Mouse (Mus musculus) testis, adult 2 months (tissue): ENCODE measurements around the gene Urb1. TPM values are rescaled to one million over a fixed set of nuclear protein-coding genes. Genes with fewer than 3 reads are reported as not detected.

Experiments used
- H3K27ac ChIP-seq: fragments of 200-500 bp; 2 replicates; pipeline ENCODE4 v1.5.1; 2012; ENCODE audit warnings: low read depth, low read length; ENCODE audit not compliant: control insufficient read depth, insufficient read depth
- H3K27me3 ChIP-seq: fragments of 200-500 bp; 2 replicates; pipeline ENCODE4 v1.6.1; 2012; ENCODE audit warnings: mild to moderate bottlenecking, low read length, moderate library complexity; ENCODE audit not compliant: control insufficient read depth, insufficient read depth
- H3K36me3 ChIP-seq: fragments of 200-500 bp; 2 replicates; pipeline ENCODE4 v1.6.1; 2012; ENCODE audit warnings: mild to moderate bottlenecking, low read length; ENCODE audit not compliant: control insufficient read depth, insufficient read depth
- H3K4me1 ChIP-seq: fragments of 200-500 bp; 2 replicates; pipeline ENCODE4 v1.6.1; 2012; ENCODE audit warnings: low read length; ENCODE audit not compliant: control insufficient read depth, insufficient read depth
- H3K4me3 ChIP-seq: fragments of 200-500 bp; 2 replicates; pipeline ENCODE4 v1.5.1; 2012; ENCODE audit warnings: low read depth, mild to moderate bottlenecking, low read length, moderate library complexity, mixed read lengths; ENCODE audit not compliant: control insufficient read depth
- CTCF ChIP-seq: fragments of 200-500 bp; IDR thresholded peaks from 2 replicates; pipeline ENCODE4 v1.5.1; 2012; ENCODE audit warnings: low read depth, mild to moderate bottlenecking, inconsistent platforms, low read length, moderate library complexity; ENCODE audit not compliant: control insufficient read depth, insufficient read depth, insufficient replicate concordance
- POLR2A ChIP-seq: fragments of 200-500 bp; IDR thresholded peaks from 2 replicates; pipeline ENCODE4 v1.6.1; 2012; ENCODE audit warnings: low read depth, mild to moderate bottlenecking, inconsistent platforms, low read length, moderate library complexity; ENCODE audit not compliant: control insufficient read depth
- polyA plus RNA-seq: library from polyadenylated mRNA; depleted of rRNA; stranded (reverse); fragments of >200 nt; gene quantifications from 2 replicates; pipeline ENCODE4 v1.2.3, GENCODE M21; 2012

Gene Urb1
- polyA plus RNA-seq, 1 experiment: 21.1 TPM

DNA sequence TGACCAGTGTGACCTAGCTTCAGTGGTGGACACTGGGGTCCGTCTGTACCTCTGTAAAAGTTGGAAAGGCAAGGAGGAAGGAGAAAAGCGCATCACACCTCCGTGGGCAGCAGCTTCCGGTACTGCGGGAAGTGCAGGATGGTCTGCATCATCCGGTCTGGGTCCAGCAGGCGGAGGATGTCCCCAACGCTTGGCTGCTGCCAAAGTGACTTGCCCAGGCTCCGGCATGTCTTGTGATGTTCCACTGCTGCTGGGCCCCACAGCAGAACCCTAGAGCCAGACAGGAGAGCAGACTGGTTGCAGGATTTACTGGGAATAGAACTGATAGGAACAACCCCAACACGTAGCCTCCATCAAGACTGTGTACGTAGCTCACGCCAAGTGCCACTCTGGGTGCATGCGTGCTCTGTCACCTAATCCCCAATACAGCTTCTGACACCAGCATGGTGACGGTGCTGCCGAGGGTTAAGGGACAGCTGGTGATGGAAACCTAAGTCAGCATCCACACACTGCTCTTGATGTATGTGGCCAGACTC is 43.2 kb downstream of the Urb1 start:
- Histone ChIP-seq H3K27ac (no peak overlapping the region), H3K36me3 (peaks cover 3% of the 10 kb centered on the region)
- TF ChIP-seq POLR2A: no peak
- TF ChIP-seq CTCF: no peak

DNA sequence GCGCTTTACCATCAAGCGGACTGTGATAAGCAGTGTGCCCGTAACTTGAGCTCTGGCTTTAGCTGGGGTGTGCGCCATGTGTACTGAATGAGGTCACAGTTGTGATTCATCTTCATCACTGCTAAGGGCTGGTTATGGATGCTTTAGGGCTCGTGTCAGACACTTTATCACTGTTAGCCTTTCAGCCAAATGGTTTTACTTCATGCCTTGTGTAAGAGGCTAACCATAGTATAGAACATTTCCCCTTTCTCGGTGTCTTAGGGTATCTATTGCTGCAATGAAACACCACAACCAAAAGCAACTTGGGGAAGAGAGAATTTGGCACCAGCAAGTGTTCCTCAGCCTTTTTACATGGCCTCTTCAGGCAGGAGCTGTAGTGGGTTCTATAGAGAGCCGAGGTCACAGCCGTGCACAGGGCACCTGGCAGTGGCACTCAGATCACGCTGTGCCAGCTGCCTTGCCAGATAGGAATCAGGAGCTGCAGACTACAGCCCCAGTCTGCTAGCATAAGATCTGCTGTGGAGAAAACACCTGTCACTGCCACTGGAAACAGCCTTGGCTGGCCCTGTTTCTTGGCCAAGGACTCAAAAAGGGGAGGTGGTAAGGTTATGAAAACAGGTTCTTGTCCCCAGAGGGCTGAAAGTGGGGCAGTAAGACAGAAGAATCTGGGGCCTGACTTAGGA is 44.9 kb downstream of the Urb1 start:
- Histone ChIP-seq H3K36me3 (peaks cover 4% of the 10 kb centered on the region), H3K27ac (no peak overlapping the region), H3K4me3 (no peak overlapping the region), H3K4me1 (no peaks in the 10 kb centered on the region; the same call in 1 of the 2 replicates), H3K27me3 (no peaks in the 10 kb centered on the region)
- TF ChIP-seq CTCF (no peak), POLR2A (no peak)

More for the DNA sequence above, 43.2 kb downstream of the Urb1 start:
- H3K4me1 ChIP-seq: no peaks in the 10 kb centered on the region
- H3K4me3 ChIP-seq: no peak overlapping the region
- H3K27me3 ChIP-seq: no peaks in the 10 kb centered on the region

DNA sequence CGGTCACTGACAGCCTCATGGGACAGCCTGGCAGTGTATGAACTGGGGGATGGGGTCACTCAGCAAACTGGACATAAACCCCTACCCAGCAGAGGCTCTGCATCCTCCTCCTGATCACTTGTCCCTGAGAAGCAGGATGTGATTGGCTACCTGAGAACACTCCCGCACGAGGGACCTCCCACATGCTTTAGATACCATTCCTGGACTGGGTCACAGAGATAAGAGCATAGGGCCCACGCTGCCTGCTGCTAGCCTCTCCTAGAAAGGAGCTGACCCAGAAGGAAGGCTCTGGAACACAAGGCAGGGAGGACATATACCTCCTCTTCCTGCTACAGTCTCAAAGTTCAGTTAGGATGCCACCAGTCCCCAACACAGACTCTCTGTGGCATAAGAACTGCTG is 49.7 kb downstream of the Urb1 start:
- Histone ChIP-seq H3K27ac (0 out of 2 replicates have a peak overlapping the region, but pooled peaks have one; percentile 3), H3K4me3 (no peak overlapping the region), H3K4me1 (no peaks in the 10 kb centered on the region; the same call in 1 of the 2 replicates), H3K27me3 (no peaks in the 10 kb centered on the region), H3K36me3 (peaks cover 7% of the 10 kb centered on the region)
- no peak for TF ChIP-seq CTCF

DNA sequence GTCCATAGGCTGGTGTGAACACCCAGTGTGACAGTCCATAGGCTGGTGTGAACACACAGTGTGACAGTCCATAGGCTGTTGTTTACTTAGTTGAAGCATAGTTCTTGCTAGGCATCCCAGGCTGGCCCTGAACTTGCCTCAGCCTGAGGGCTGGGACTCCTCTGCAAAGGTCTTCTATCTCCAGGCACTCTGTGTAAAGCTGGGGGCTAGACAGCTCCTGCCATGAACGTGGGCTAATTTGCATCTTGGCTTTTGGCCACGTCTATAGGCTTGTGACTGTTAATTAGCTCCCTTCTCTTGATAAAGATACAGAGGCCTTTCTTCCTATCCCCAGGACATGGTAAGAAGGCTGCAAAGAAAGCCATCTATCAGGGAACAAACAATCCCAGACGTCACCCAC is 50.9 kb downstream of the Urb1 start:
- no peaks in the 10 kb centered on the region; the same call in 1 of the 2 replicates for H3K4me1 ChIP-seq
- H3K36me3 ChIP-seq: peaks cover 7% of the 10 kb centered on the region
- TF ChIP-seq CTCF (no peak), POLR2A (no peak)
- no peaks in the 10 kb centered on the region for H3K27me3 ChIP-seq
- H3K27ac ChIP-seq: no peak overlapping the region
- no peak overlapping the region for H3K4me3 ChIP-seq

DNA sequence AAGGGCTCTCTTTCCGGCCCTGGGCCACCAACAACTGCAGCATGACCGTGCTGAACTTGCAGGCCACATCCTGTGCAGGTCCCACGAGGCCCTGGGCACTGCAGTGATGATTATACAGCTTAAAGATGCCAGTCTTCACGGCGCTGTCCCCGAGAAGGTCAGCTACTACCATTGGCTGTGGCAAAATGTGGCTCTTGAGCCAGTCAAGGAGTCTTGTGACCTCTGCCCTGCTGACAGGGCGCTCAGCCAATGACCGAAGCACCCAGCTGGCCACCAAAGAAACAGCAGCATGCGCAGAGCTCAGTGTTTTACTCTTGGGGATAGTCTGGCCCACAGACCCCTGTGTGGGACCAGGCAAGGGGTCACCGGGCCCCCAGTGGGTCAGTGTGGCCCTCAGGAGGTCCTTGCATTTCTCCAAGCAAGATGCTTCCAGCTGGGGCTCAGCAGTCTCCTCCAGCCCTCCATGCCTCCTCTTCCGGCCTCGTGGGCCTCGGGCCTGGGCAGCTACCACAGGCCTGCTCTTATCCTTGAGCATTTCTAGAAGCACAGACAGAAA is 56.7 kb downstream of the Urb1 start:
- TF ChIP-seq CTCF: no peak
- no peak for TF ChIP-seq POLR2A
- no peak overlapping the region for H3K4me3 ChIP-seq

DNA sequence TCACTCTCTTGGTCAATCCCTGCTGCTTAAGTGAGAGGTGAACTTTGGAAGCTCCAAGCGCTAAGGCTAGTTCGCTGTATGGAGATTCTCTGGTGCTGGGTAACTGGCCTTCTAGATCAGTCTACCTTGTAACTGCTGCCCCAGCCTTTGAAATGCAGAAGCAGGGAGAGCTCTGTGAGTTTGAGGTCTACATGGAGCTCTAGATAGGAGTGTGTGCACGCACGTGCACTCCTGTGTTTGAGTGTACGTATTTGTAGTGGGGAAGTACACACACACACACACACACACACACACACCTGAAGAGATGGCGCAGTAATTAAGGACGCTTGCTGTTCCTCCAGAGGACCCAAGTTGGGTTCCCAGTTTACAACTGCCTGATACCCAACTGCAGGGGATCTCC is 62.0 kb downstream of the Urb1 start:
- no peak overlapping the region for H3K4me3 ChIP-seq
- H3K4me1 ChIP-seq: peaks cover 2% of the 10 kb centered on the region; the same call in 1 of the 2 replicates
- H3K36me3 ChIP-seq: peaks cover 3% of the 10 kb centered on the region
- no peak overlapping the region for H3K27ac ChIP-seq
- TF ChIP-seq CTCF: no peak
- TF ChIP-seq POLR2A: no peak
- no peaks in the 10 kb centered on the region for H3K27me3 ChIP-seq

More for the DNA sequence above, 56.7 kb downstream of the Urb1 start:
- H3K27ac ChIP-seq: no peak overlapping the region
- peaks cover 4% of the 10 kb centered on the region for H3K36me3 ChIP-seq
- no peaks in the 10 kb centered on the region; the same call in 1 of the 2 replicates for H3K4me1 ChIP-seq
- H3K27me3 ChIP-seq: no peaks in the 10 kb centered on the region

DNA sequence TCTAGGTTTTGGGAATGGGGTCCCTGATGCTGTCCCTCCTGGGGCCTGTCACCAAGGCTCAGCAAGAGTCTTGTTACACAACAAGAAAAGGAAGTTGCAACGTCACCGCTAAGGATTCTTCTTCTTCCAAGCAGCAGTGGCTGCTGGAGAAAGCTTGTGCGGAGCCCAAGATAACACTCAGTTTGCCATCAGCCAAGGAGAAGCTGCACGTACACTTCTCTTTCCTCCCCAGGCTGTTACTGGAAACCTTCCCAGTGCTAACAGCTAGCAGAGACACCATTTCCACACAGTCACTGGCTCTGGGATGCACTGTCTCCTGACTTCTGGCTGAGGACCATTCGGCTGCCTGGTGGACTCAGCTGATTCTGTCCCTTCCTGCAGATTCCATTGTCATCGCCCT is 63.1 kb downstream of the Urb1 start:
- H3K27ac ChIP-seq: 0 out of 2 replicates have a peak overlapping the region, but pooled peaks have one; percentile 12

More for the DNA sequence above, 63.1 kb downstream of the Urb1 start:
- H3K4me1 ChIP-seq: peaks cover 2% of the 10 kb centered on the region; the same call in 1 of the 2 replicates
- no peaks in the 10 kb centered on the region for H3K27me3 ChIP-seq
- H3K4me3 ChIP-seq: no peak overlapping the region
- TF ChIP-seq POLR2A (no peak), CTCF (no peak)
- H3K36me3 ChIP-seq: peaks cover 3% of the 10 kb centered on the region
